Mouse (Mus musculus): Measurements from ENCODE around the gene Gm14085. TPM values are rescaled to one million over a fixed set of nuclear protein-coding genes. Genes with fewer than 3 reads are reported as not detected.
"Not testable (repeated sequence)": the region's sequence is repeated elsewhere in the genome, so short reads cannot be mapped to it uniquely, and the experiment has no call there.

Gene Gm14085
- polyA plus RNA-seq (2015; fragmentation: Nextera tagmentation; extraction: Ambion mirVana), result not detected in 2 replicates

- Histone ChIP-seq H3K9ac (no peak within 1 kb of the TSS), H3K27me3 (no peaks in the 10 kb centered on the region), H3K9me3 (replicated peaks) (no peaks in the 10 kb centered on the region), H3K36me3 (ENCODE audit: poor library complexity, severe bottlenecking) (no peaks in the 10 kb centered on the region), H3K4me1 (no peaks in the 10 kb centered on the region), H3K27ac (no peak within 1 kb of the TSS), H3K4me3 (no peak within 1 kb of the TSS), H3K4me2 (no peak within 1 kb of the TSS)
- ATAC-seq, result no peak
- WGBS, result 89% methylated on average over 1 of the region's 1 CpGs
These were observed at the start of gene Gm14085 for GRCm38 (mm10) chr2:122484641-122485040. Gene Gm14085, plus strand, starts transcription at chr2:122484941.

GRCm38 (mm10) chr2:122438706-122439482, 45.8 kb upstream of the Gm14085 start:
- not testable (repeated sequence) for H3K4me3 ChIP-seq; H3K4me1 ChIP-seq; H3K27ac ChIP-seq; ATAC-seq; H3K36me3 ChIP-seq (ENCODE audit: poor library complexity, severe bottlenecking); H3K9ac ChIP-seq; H3K27me3 ChIP-seq; H3K4me2 ChIP-seq; H3K9me3 ChIP-seq (replicated peaks)
- WGBS, result 92% methylated on average over 5 of the region's 5 CpGs

GRCm38 (mm10) chr2:122440521-122440920, 44.2 kb upstream of the Gm14085 start:
- H3K4me1 ChIP-seq; H3K27ac ChIP-seq; H3K9ac ChIP-seq; ATAC-seq; H3K36me3 ChIP-seq (ENCODE audit: poor library complexity, severe bottlenecking); H3K4me2 ChIP-seq; H3K9me3 ChIP-seq (replicated peaks); H3K27me3 ChIP-seq; H3K4me3 ChIP-seq: not testable (repeated sequence)
- WGBS, result 21% methylated on average over 1 of the region's 3 CpGs

GRCm38 (mm10) chr2:122441000-122441933, 43.5 kb upstream of the Gm14085 start:
- no peak overlapping the region for H3K4me2 ChIP-seq
- no peaks in the 10 kb centered on the region for H3K9me3 ChIP-seq (replicated peaks)
- no peak overlapping the region for H3K4me3 ChIP-seq
- WGBS, result 85% methylated on average over 7 of the region's 7 CpGs
- H3K27me3 ChIP-seq, result no peaks in the 10 kb centered on the region
- no peak for ATAC-seq
- H3K27ac ChIP-seq, result no peak overlapping the region
- no peak overlapping the region for H3K9ac ChIP-seq
- H3K36me3 ChIP-seq (ENCODE audit: poor library complexity, severe bottlenecking), result no peaks in the 10 kb centered on the region
- H3K4me1 ChIP-seq, result no peaks in the 10 kb centered on the region

GRCm38 (mm10) chr2:122450351-122450750, 34.4 kb upstream of the Gm14085 start:
- H3K27ac ChIP-seq, result no peak overlapping the region
- H3K36me3 ChIP-seq (ENCODE audit: poor library complexity, severe bottlenecking), result no peaks in the 10 kb centered on the region
- no peaks in the 10 kb centered on the region for H3K9me3 ChIP-seq (replicated peaks)
- H3K4me1 ChIP-seq, result no peaks in the 10 kb centered on the region
- H3K9ac ChIP-seq, result no peak overlapping the region
- no peak overlapping the region for H3K4me3 ChIP-seq
- no peak for ATAC-seq
- no peak overlapping the region for H3K4me2 ChIP-seq
- 91% methylated on average over 4 of the region's 4 CpGs for WGBS
- no peaks in the 10 kb centered on the region for H3K27me3 ChIP-seq

GRCm38 (mm10) chr2:122452426-122452825, 32.3 kb upstream of the Gm14085 start:
- Histone ChIP-seq H3K27me3 (no peaks in the 10 kb centered on the region), H3K27ac (no peak overlapping the region), H3K36me3 (ENCODE audit: poor library complexity, severe bottlenecking) (no peaks in the 10 kb centered on the region), H3K4me1 (no peaks in the 10 kb centered on the region), H3K4me3 (no peak overlapping the region), H3K4me2 (no peak overlapping the region), H3K9me3 (replicated peaks) (no peaks in the 10 kb centered on the region), H3K9ac (no peak overlapping the region)
- no peak for ATAC-seq
- WGBS, result 75% methylated on average over 2 of the region's 2 CpGs

- ATAC-seq, result no peak
These were observed 17.8 kb upstream of the Gm14085 start for GRCm38 (mm10) chr2:122466901-122467300.

GRCm38 (mm10) chr2:122467351-122468013, 17.3 kb upstream of the Gm14085 start:
- Histone ChIP-seq H3K27me3 (no peaks in the 10 kb centered on the region), H3K4me1 (peaks cover 6% of the 10 kb centered on the region), H3K36me3 (ENCODE audit: poor library complexity, severe bottlenecking) (no peaks in the 10 kb centered on the region), H3K4me3 (peak overlapping the region; percentile 57), H3K4me2 (peak overlapping the region; percentile 90), H3K9ac (peak overlapping the region; percentile 66), H3K27ac (no peak overlapping the region), H3K9me3 (replicated peaks) (no peaks in the 10 kb centered on the region)
- peak; percentile 100 for ATAC-seq
- WGBS, result 1% methylated on average over 46 of the region's 46 CpGs

More at GRCm38 (mm10) chr2:122466901-122467300, 17.8 kb upstream of the Gm14085 start:
- H3K9me3 ChIP-seq (replicated peaks), result no peaks in the 10 kb centered on the region
- H3K4me3 ChIP-seq, result peak overlapping the region; percentile 57
- H3K4me1 ChIP-seq, result peaks cover 6% of the 10 kb centered on the region
- no peaks in the 10 kb centered on the region for H3K36me3 ChIP-seq (ENCODE audit: poor library complexity, severe bottlenecking)
- peak overlapping the region; percentile 66 for H3K9ac ChIP-seq
- 29% methylated on average over 11 of the region's 11 CpGs for WGBS
- peak overlapping the region; percentile 90 for H3K4me2 ChIP-seq
- no peaks in the 10 kb centered on the region for H3K27me3 ChIP-seq
- H3K27ac ChIP-seq, result no peak overlapping the region

GRCm38 (mm10) chr2:122469221-122469620, 15.5 kb upstream of the Gm14085 start:
- Histone ChIP-seq H3K4me3 (no peak overlapping the region), H3K4me2 (no peak overlapping the region), H3K27ac (no peak overlapping the region), H3K27me3 (no peaks in the 10 kb centered on the region), H3K4me1 (peaks cover 6% of the 10 kb centered on the region), H3K9me3 (replicated peaks) (no peaks in the 10 kb centered on the region), H3K36me3 (ENCODE audit: poor library complexity, severe bottlenecking) (no peaks in the 10 kb centered on the region), H3K9ac (no peak overlapping the region)
- no peak for ATAC-seq
- 94% methylated on average over 3 of the region's 3 CpGs for WGBS

GRCm38 (mm10) chr2:122476585-122476984, 8.2 kb upstream of the Gm14085 start:
- Histone ChIP-seq H3K9ac (no peak overlapping the region), H3K4me1 (no peaks in the 10 kb centered on the region), H3K4me3 (no peak overlapping the region), H3K27me3 (no peaks in the 10 kb centered on the region), H3K4me2 (no peak overlapping the region), H3K27ac (no peak overlapping the region), H3K9me3 (replicated peaks) (no peaks in the 10 kb centered on the region), H3K36me3 (ENCODE audit: poor library complexity, severe bottlenecking) (no peaks in the 10 kb centered on the region)
- no peak for ATAC-seq

GRCm38 (mm10) chr2:122483787-122484186, 954 bp upstream of the Gm14085 start:
- H3K4me1 ChIP-seq; H3K9ac ChIP-seq; H3K27ac ChIP-seq; H3K27me3 ChIP-seq; ATAC-seq; H3K4me2 ChIP-seq; H3K36me3 ChIP-seq (ENCODE audit: poor library complexity, severe bottlenecking); H3K9me3 ChIP-seq (replicated peaks); H3K4me3 ChIP-seq: not testable (repeated sequence)
- 73% methylated on average over 1 of the region's 1 CpGs for WGBS

GRCm38 (mm10) chr2:122485654-122486053, 913 bp downstream of the Gm14085 start:
- H3K36me3 ChIP-seq (ENCODE audit: poor library complexity, severe bottlenecking); H3K4me3 ChIP-seq; H3K9me3 ChIP-seq (replicated peaks); H3K4me1 ChIP-seq; H3K4me2 ChIP-seq; H3K27me3 ChIP-seq; ATAC-seq; H3K27ac ChIP-seq; H3K9ac ChIP-seq: not testable (repeated sequence)
- 68% methylated on average over 1 of the region's 3 CpGs for WGBS
